In the genomic region with DNA sequence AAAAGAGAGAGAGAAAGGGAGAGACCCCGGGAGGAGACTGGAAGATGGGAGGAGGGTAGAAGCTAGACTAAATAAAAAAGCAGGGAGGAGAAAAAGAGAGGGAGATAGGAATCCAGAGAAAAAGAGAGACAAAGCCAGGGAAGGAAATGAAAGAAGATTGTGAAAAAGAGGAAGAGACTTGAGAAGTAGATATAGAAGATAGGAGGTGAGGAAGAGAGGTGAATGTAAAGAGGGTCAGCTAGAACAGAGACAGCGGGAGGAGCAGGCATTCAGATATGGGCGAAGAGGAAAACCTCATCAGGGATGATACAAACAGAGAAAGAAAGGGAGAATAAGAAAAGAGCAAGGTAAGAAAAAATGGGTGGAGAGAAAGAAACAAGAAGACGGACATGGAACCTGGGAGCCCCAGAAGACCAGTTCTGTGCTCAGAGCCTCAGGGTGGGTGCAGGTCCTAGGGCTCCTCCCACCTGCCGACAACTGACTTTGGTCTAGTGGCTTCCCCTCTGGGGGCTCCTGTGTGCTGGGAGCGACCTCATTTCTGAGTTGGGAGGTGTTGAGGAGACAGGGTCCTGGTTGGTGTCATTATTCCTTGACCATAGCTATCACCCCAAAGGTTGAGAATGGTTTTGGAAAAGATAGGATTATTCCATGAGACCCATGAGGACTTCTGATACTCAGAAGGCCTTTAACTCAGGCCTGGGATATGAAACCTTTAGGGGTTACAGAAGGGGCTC, we compare ENCODE assay signal across 9 mouse cellular contexts. TPM values are rescaled to one million over a fixed set of nuclear protein-coding genes. Genes with fewer than 3 reads are reported as not detected.
DNase-seq lines count a peak whose midpoint lies in the region; ATAC-seq and TF ChIP-seq lines count a peak whose summit lies in the region.
"Had no signal": no experiment of that assay in that cellular context is flagged by ENCODE, and none has a peak within 500 bp of the region (broad histone marks: within the 10 kb centered on the region; RNA-seq: fewer than 3 reads in every experiment).

No protein-coding gene starts in this region.

- H3K36me3 ChIP-seq in lung, postnatal 0 days (ENCODE audit: insufficient read depth, low read length): no peaks in the 10 kb centered on the region
- H3K36me3 ChIP-seq in hindbrain, embryonic 13.5 days: peaks cover 32% of the 10 kb centered on the region
- H3K36me3 ChIP-seq in midbrain, embryonic 12.5 days: peaks cover 32% of the 10 kb centered on the region

- H3K9ac ChIP-seq in lung, postnatal 0 days (replicated peaks; ENCODE audit: low read depth): peak overlapping the region; percentile 76
- H3K9ac ChIP-seq in hindbrain, embryonic 13.5 days: peak overlapping the region; percentile 98
- H3K9ac ChIP-seq in midbrain, embryonic 12.5 days (replicated peaks): peak overlapping the region; percentile 92

- 9% methylated on average over 6 of the region's 6 CpGs for WGBS in lung, postnatal 0 days
- WGBS in hindbrain, embryonic 13.5 days: 3% methylated on average over 6 of the region's 6 CpGs
- WGBS in midbrain, embryonic 12.5 days: 5% methylated on average over 6 of the region's 6 CpGs

- peak overlapping the region; percentile 99 for H3K27ac ChIP-seq in lung, postnatal 0 days (ENCODE audit: low read length)
- peak overlapping the region; percentile 100 for H3K27ac ChIP-seq in hindbrain, embryonic 13.5 days
- H3K27ac ChIP-seq in midbrain, embryonic 12.5 days (replicated peaks): peak overlapping the region; percentile 100

- no peak for TF ChIP-seq CTCF in lung, postnatal 0 days (IDR thresholded peaks at IDR 0.05)

- no peak for TF ChIP-seq EP300 in lung, postnatal 0 days (IDR thresholded peaks at IDR 0.05)

- DNase-seq in lung, postnatal 0 days (ENCODE audit: low spot score): no peak
- DNase-seq in lung, postnatal 4 days: no peak
- DNase-seq in cerebellum, postnatal 36 days: peak; percentile 16 to 20
- no peak for DNase-seq in B cell, adult 2 months
- no peak for DNase-seq in right cerebral cortex, postnatal 36 days (ENCODE audit: low spot score in 2 of 2)
- DNase-seq in lung, postnatal 25 days (ENCODE audit: low spot score): no peak

- H3K4me2 ChIP-seq in lung, postnatal 0 days (replicated peaks; ENCODE audit: low read depth, low read length): peak overlapping the region; percentile 91
- peak overlapping the region; percentile 96 for H3K4me2 ChIP-seq in hindbrain, embryonic 13.5 days
- peak overlapping the region; percentile 87 for H3K4me2 ChIP-seq in midbrain, embryonic 12.5 days (replicated peaks)

- H3K4me1 ChIP-seq in lung, postnatal 0 days (ENCODE audit: insufficient read depth, low read depth, low read length): peaks cover 3% of the 10 kb centered on the region; the same call in 1 of the 2 replicates
- peaks cover 54% of the 10 kb centered on the region for H3K4me1 ChIP-seq in hindbrain, embryonic 13.5 days (replicated peaks)
- H3K4me1 ChIP-seq in midbrain, embryonic 12.5 days: peaks cover 47% of the 10 kb centered on the region

- H3K4me3 ChIP-seq in lung, postnatal 0 days (ENCODE audit: low read depth, low read length): peak overlapping the region; percentile 94
- H3K4me3 ChIP-seq in hindbrain, embryonic 13.5 days: peak overlapping the region; percentile 88
- H3K4me3 ChIP-seq in midbrain, embryonic 12.5 days: peak overlapping the region; percentile 86

- no peaks in the 10 kb centered on the region for H3K27me3 ChIP-seq in lung, postnatal 0 days (replicated peaks; ENCODE audit: insufficient read depth, low read length)
- no peaks in the 10 kb centered on the region for H3K27me3 ChIP-seq in hindbrain, embryonic 13.5 days
- no peaks in the 10 kb centered on the region for H3K27me3 ChIP-seq in midbrain, embryonic 12.5 days

- H3K9me3 ChIP-seq in lung, postnatal 0 days (ENCODE audit: low read length): no peaks in the 10 kb centered on the region
- H3K9me3 ChIP-seq in hindbrain, embryonic 13.5 days: no peaks in the 10 kb centered on the region
- no peaks in the 10 kb centered on the region for H3K9me3 ChIP-seq in midbrain, embryonic 12.5 days

- no peak for ATAC-seq in lung, postnatal 0 days
- ATAC-seq in hindbrain, embryonic 13.5 days (ENCODE audit: low FRiP score): no peak
- ATAC-seq in midbrain, embryonic 12.5 days (ENCODE audit: low FRiP score, low read depth): no peak

RNA-seq across cellular contexts. Expression of a gene that starts 2.3 kb away (rescaled TPM):
- 16.6 and 17.9 TPM in 2 replicates for polyA plus RNA-seq in lung, postnatal 0 days (2015; fragmentation: Nextera tagmentation; extraction: Ambion mirVana)
- 34.0 and 38.5 TPM in 2 replicates for polyA plus RNA-seq in hindbrain, embryonic 13.5 days (2015; fragmentation: Nextera tagmentation; extraction: Ambion mirVana)
- 48.0 and 48.4 TPM in 2 replicates for polyA plus RNA-seq in midbrain, embryonic 12.5 days (2016; fragmentation: Nextera tagmentation; extraction: Ambion mirVana)
- polyA plus RNA-seq: erythroblast, embryonic 14.5 days had no signal

RNA-seq across cellular contexts. Expression of a gene that starts 25.8 kb away (rescaled TPM):
- 1.9 and 2.4 TPM in 2 replicates for polyA plus RNA-seq in lung, postnatal 0 days (2015; fragmentation: Nextera tagmentation; extraction: Ambion mirVana)
- polyA plus RNA-seq in hindbrain, embryonic 13.5 days (2015; fragmentation: Nextera tagmentation; extraction: Ambion mirVana): 1.1 and 1.2 TPM in 2 replicates
- polyA plus RNA-seq in midbrain, embryonic 12.5 days (2016; fragmentation: Nextera tagmentation; extraction: Ambion mirVana): 1.1 and 1.2 TPM in 2 replicates
- polyA plus RNA-seq: erythroblast, embryonic 14.5 days had no signal

RNA-seq across cellular contexts. Expression of a gene that starts 54.5 kb away (rescaled TPM):
- 13.7 and 14.9 TPM in 2 replicates for polyA plus RNA-seq in lung, postnatal 0 days (2015; fragmentation: Nextera tagmentation; extraction: Ambion mirVana)
- polyA plus RNA-seq in hindbrain, embryonic 13.5 days (2015; fragmentation: Nextera tagmentation; extraction: Ambion mirVana): not detected in 2 replicates
- not detected in 2 replicates for polyA plus RNA-seq in midbrain, embryonic 12.5 days (2016; fragmentation: Nextera tagmentation; extraction: Ambion mirVana)
- polyA plus RNA-seq: erythroblast, embryonic 14.5 days had no signal

RNA-seq across cellular contexts. Expression of a gene that starts 58.4 kb away (rescaled TPM):
- 12.6 and 15.4 TPM in 2 replicates for polyA plus RNA-seq in lung, postnatal 0 days (2015; fragmentation: Nextera tagmentation; extraction: Ambion mirVana)
- not detected in 2 replicates for polyA plus RNA-seq in hindbrain, embryonic 13.5 days (2015; fragmentation: Nextera tagmentation; extraction: Ambion mirVana)
- not detected in 2 replicates for polyA plus RNA-seq in midbrain, embryonic 12.5 days (2016; fragmentation: Nextera tagmentation; extraction: Ambion mirVana)
- polyA plus RNA-seq: erythroblast, embryonic 14.5 days had no signal

RNA-seq across cellular contexts. Expression of a gene that starts 58.4 kb away (rescaled TPM):
- not detected in 2 replicates for polyA plus RNA-seq in lung, postnatal 0 days (2015; fragmentation: Nextera tagmentation; extraction: Ambion mirVana)
- not detected in 2 replicates for polyA plus RNA-seq in hindbrain, embryonic 13.5 days (2015; fragmentation: Nextera tagmentation; extraction: Ambion mirVana)
- not detected in 2 replicates for polyA plus RNA-seq in midbrain, embryonic 12.5 days (2016; fragmentation: Nextera tagmentation; extraction: Ambion mirVana)
- polyA plus RNA-seq: erythroblast, embryonic 14.5 days had no signal

Comparison
In these comparisons a context has a peak if more than half of its experiments do, and no peak if none do; other contexts are left out.
1. DNase-seq: peak in cerebellum, postnatal 36 days (2 of 2); none in lung, postnatal 0 days (single experiment), lung, postnatal 4 days (0 of 2), B cell, adult 2 months (0 of 2), right cerebral cortex, postnatal 36 days (0 of 2) and lung, postnatal 25 days (single experiment).
2. RNA of a gene that starts 54.5 kb away (polyA plus RNA-seq): 13.7 to 14.9 TPM in lung, postnatal 0 days; not detected in hindbrain, embryonic 13.5 days and not detected in midbrain, embryonic 12.5 days; every median in the first group is over 10 times any median in the second.
3. Peak in every context shown above with its lines, with median percentiles within 50 percentile points of each other: H3K27ac ChIP-seq, H3K4me2 ChIP-seq, H3K4me3 ChIP-seq and H3K9ac ChIP-seq.